Mouse (Mus musculus) WW6 (cell line): Measurements from ENCODE around the gene Aldh3b2.

Experiments used
- DNase-seq: peaks from one replicate; pipeline ENCODE4 v3.0.0-alpha.2; 2013; ENCODE audit warnings: low read depth, low spot score

The Aldh3b2 gene

GRCm38 (mm10) chr19:4012432-4013022, 40.4 kb downstream of the Aldh3b2 start, which contains the start of gene Ndufv1:
Gene Ndufv1, minus strand, starts transcription at chr19:4012806.
- DNase-seq = peak; percentile 97

GRCm38 (mm10) chr19:4013066-4013465, 40.9 kb downstream of the Aldh3b2 start:
- DNase-seq = no peak

- no peak for DNase-seq
Measured at GRCm38 (mm10) chr19:4014802-4015201, 42.7 kb downstream of the Aldh3b2 start.

- DNase-seq = no peak
Measured at GRCm38 (mm10) chr19:4015635-4016034, 43.5 kb downstream of the Aldh3b2 start.

- DNase-seq = no peak
Measured at GRCm38 (mm10) chr19:4017921-4018587, 45.9 kb downstream of the Aldh3b2 start.

GRCm38 (mm10) chr19:4018743-4019583, 46.8 kb downstream of the Aldh3b2 start:
- DNase-seq = no peak

- DNase-seq = no peak
Measured at GRCm38 (mm10) chr19:4023185-4023584, 51.1 kb downstream of the Aldh3b2 start.

- no peak for DNase-seq
Measured at GRCm38 (mm10) chr19:4027576-4027975, 55.4 kb downstream of the Aldh3b2 start.
